Mouse (Mus musculus) liver, adult 2 months (tissue): ENCODE measurements at regions not wholly inside any gene's neighbourhood (a gene's known extent, or its start where the extent isn't known, plus 50 kb on each side); places are given as distances from the start of the nearest gene placed in this dataset.

Experiments
- DNase-seq: peaks from one replicate; pipeline ENCODE4 v3.0.0-alpha.2; 2011; ENCODE audit warnings: low read depth, low spot score; ENCODE audit errors: extremely low read depth
- H3K27ac ChIP-seq: fragments of 200-500 bp; replicated peaks from 2 replicates; pipeline ENCODE4 v1.5.1; 2012; ENCODE audit warnings: low read depth, mild to moderate bottlenecking, control low read depth, inconsistent platforms, low read length; ENCODE audit not compliant: insufficient read depth
- H3K27me3 ChIP-seq: fragments of 200-500 bp; 2 replicates; pipeline ENCODE4 v1.6.1; 2012; ENCODE audit warnings: mild to moderate bottlenecking, moderate library complexity, low read length, inconsistent platforms; ENCODE audit not compliant: control insufficient read depth, insufficient read depth
- H3K36me3 ChIP-seq: fragments of 200-500 bp; 2 replicates; pipeline ENCODE4 v1.6.1; 2012; ENCODE audit warnings: low read length, inconsistent platforms; ENCODE audit not compliant: control insufficient read depth, insufficient read depth
- H3K4me1 ChIP-seq: fragments of 200-500 bp; 2 replicates; pipeline ENCODE4 v1.6.1; 2011; ENCODE audit warnings: low read length; ENCODE audit not compliant: control insufficient read depth, insufficient read depth
- H3K4me3 ChIP-seq: fragments of 200-500 bp; 2 replicates; pipeline ENCODE4 v1.5.1; 2011; ENCODE audit warnings: low read depth, mild to moderate bottlenecking, control low read depth, low read length, moderate library complexity; ENCODE audit not compliant: insufficient read depth
- H3K79me2 ChIP-seq: fragments of 200-500 bp; 2 replicates; pipeline ENCODE4 v1.6.1; 2012; ENCODE audit warnings: inconsistent platforms, mild to moderate bottlenecking, low read length, moderate library complexity; ENCODE audit not compliant: control insufficient read depth, insufficient read depth
- H3K9ac ChIP-seq: fragments of 200-500 bp; 2 replicates; pipeline ENCODE4 v1.6.1; 2012; ENCODE audit warnings: low read depth, mild to moderate bottlenecking, control low read depth, inconsistent platforms, low read length
- CTCF ChIP-seq: fragments of 200-500 bp; IDR thresholded peaks from 2 replicates; pipeline ENCODE4 v1.5.1; 2011; ENCODE audit warnings: low read depth, low read length, control low read depth
- POLR2A ChIP-seq: fragments of 200-500 bp; IDR thresholded peaks from 2 replicates; pipeline ENCODE4 v1.6.1; 2011; ENCODE audit warnings: low read length, control low read depth; ENCODE audit not compliant: insufficient read depth; ENCODE audit errors: extremely low read depth
- WGBS: fragments of 180-500 bp; shearing (Covaris S2); methylation state at CpG from one replicate; pipeline ENCODE4 v1.1.7; 2018; 5-methylcytosine and 5-hydroxymethylcytosine counted together

GRCm38 (mm10) chr8:5523281-5523680 lies 418.1 kb upstream of the Slc10a2 start:
- no peak overlapping the region for H3K4me3 ChIP-seq
- TF ChIP-seq POLR2A (no peak), CTCF (no peak)
- no peaks in the 10 kb centered on the region for H3K27me3 ChIP-seq
- no peaks in the 10 kb centered on the region for H3K36me3 ChIP-seq
- WGBS: 71% methylated on average over 4 of the region's 4 CpGs
- no peak overlapping the region for H3K27ac ChIP-seq
- no peak for DNase-seq
- no peaks in the 10 kb centered on the region for H3K79me2 ChIP-seq
- no peaks in the 10 kb centered on the region for H3K4me1 ChIP-seq
- H3K9ac ChIP-seq: no peak overlapping the region

GRCm38 (mm10) chr8:5495861-5496260 lies 390.7 kb upstream of the Slc10a2 start:
- DNase-seq: no peak
- Histone ChIP-seq H3K4me3 (no peak overlapping the region), H3K27ac (no peak overlapping the region), H3K9ac (no peak overlapping the region), H3K27me3 (no peaks in the 10 kb centered on the region), H3K79me2 (no peaks in the 10 kb centered on the region), H3K4me1 (no peaks in the 10 kb centered on the region), H3K36me3 (no peaks in the 10 kb centered on the region)
- TF ChIP-seq CTCF (no peak), POLR2A (no peak)
- WGBS: 83% methylated on average over 2 of the region's 2 CpGs

GRCm38 (mm10) chr8:5490491-5490890 lies 385.3 kb upstream of the Slc10a2 start:
- H3K4me1 ChIP-seq: no peaks in the 10 kb centered on the region

GRCm38 (mm10) chr8:5482938-5483337 lies 377.8 kb upstream of the Slc10a2 start:
- Histone ChIP-seq H3K27ac (no peak overlapping the region), H3K36me3 (no peaks in the 10 kb centered on the region), H3K4me1 (no peaks in the 10 kb centered on the region), H3K9ac (no peak overlapping the region), H3K27me3 (no peaks in the 10 kb centered on the region), H3K4me3 (no peak overlapping the region), H3K79me2 (no peaks in the 10 kb centered on the region)
- no peak for TF ChIP-seq CTCF
- TF ChIP-seq POLR2A: no peak
- WGBS: 72% methylated on average over 1 of the region's 1 CpGs
- no peak for DNase-seq

More at GRCm38 (mm10) chr8:5490491-5490890, 385.3 kb upstream of the Slc10a2 start:
- TF ChIP-seq POLR2A (no peak), CTCF (no peak)
- Histone ChIP-seq H3K36me3 (no peaks in the 10 kb centered on the region), H3K79me2 (no peaks in the 10 kb centered on the region), H3K27ac (no peak overlapping the region), H3K4me3 (no peak overlapping the region), H3K9ac (no peak overlapping the region), H3K27me3 (no peaks in the 10 kb centered on the region)
- WGBS: 60% methylated on average over 3 of the region's 3 CpGs
- DNase-seq: no peak

- H3K79me2 ChIP-seq: no peaks in the 10 kb centered on the region
- no peaks in the 10 kb centered on the region for H3K27me3 ChIP-seq
- H3K4me3 ChIP-seq: no peak overlapping the region
- H3K4me1 ChIP-seq: no peaks in the 10 kb centered on the region
- TF ChIP-seq POLR2A: no peak
- no peak for TF ChIP-seq CTCF
- H3K36me3 ChIP-seq: no peaks in the 10 kb centered on the region
- no peak overlapping the region for H3K9ac ChIP-seq
- DNase-seq: no peak
- H3K27ac ChIP-seq: no peak overlapping the region
Measured at GRCm38 (mm10) chr8:5472999-5473398, 367.8 kb upstream of the Slc10a2 start.

- H3K36me3 ChIP-seq: no peaks in the 10 kb centered on the region
- H3K27me3 ChIP-seq: no peaks in the 10 kb centered on the region
- H3K27ac ChIP-seq: no peak overlapping the region
- 51% methylated on average over 1 of the region's 1 CpGs for WGBS
- no peak overlapping the region for H3K9ac ChIP-seq
- no peak for DNase-seq
- H3K4me1 ChIP-seq: no peaks in the 10 kb centered on the region
- H3K4me3 ChIP-seq: no peak overlapping the region
- TF ChIP-seq POLR2A (no peak), CTCF (no peak)
- H3K79me2 ChIP-seq: no peaks in the 10 kb centered on the region
Measured at GRCm38 (mm10) chr8:5472582-5472981, 367.4 kb upstream of the Slc10a2 start.
